Mouse (Mus musculus) heart, adult 2 months (tissue): ENCODE measurements around the gene Snip1.

Source experiments
- CTCF ChIP-seq: fragments of 200-600 bp; IDR thresholded peaks from 2 replicates; pipeline ENCODE4 v1.8.1; 2022; ENCODE audit warnings: antibody characterized with exemption, mild to moderate bottlenecking, moderate library complexity
- EP300 ChIP-seq: fragments of 200-500 bp; IDR thresholded peaks from 2 replicates; pipeline ENCODE4 v1.6.1; 2011; ENCODE audit warnings: low read depth, low read length, control low read depth; ENCODE audit not compliant: insufficient read depth

GRCm38 (mm10) chr4:125020780-125021538 is 45.5 kb upstream of the Snip1 start:
- TF ChIP-seq CTCF = 0 out of 2 replicates have a peak, but pooled peaks have one; percentile 7
- no peak for TF ChIP-seq EP300
